Mouse (Mus musculus): ENCODE measurements around the gene Wnt2. TPM values are rescaled to one million over a fixed set of nuclear protein-coding genes. Genes with fewer than 3 reads are reported as not detected.
A peak's percentile ranks its signal among the peaks of the same experiment; 100 is the strongest.

Gene Wnt2
- total RNA-seq (2021) = 1 to 10 TPM in 1 of 2 experiments, under 1 TPM in 1; 0.75 to 1.2 TPM

DNA sequence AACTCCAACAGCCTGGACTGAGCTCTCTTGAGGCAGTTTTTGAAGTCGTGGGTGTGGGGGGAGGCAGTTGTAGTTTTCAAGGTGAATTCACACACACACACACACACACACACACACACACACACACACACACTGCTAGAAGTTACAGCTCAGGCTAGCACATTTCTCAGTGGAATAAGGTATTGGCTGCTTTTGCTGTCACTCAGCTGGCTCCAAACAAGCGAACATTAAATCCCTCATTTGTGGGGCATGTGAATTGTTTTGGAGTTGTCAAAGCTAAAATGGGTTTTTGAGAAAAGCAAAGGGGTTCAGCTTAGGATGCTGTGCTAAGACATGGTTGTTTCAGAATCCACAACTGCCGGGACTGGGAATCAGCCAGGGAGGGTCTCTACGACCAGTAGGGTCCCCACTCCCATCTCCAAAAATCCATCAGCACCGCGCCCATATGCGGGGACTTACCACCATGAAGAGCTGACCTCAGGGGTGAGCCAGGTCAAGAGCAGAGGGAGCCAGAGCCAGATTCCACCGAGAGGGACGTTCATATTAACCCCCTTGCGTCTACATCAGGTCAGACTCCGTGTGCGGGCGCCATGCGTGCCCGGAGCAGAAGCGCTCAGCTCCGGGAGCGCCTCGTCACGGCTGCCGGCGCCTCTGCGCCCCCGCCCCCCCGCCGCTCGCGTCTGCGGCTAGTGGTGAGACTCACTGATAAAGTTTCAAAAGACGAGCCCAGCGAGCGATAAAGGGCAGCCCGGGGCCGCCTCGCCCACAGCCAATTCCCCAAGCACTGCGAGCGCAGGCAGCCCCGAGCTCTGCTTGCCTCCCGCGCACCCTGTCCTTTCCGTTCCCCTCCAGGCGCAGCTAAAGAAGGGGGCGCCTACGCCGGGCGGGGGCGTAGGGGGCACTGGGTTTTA, at the start of gene Wnt2:
Gene Wnt2, minus strand, starts transcription at position 840 of the 911 bp plus-strand sequence.
- DNase-seq (ENCODE audit: low spot score) = no peak
- intact Hi-C loops (cut with DNase I) = no loop called here

DNA sequence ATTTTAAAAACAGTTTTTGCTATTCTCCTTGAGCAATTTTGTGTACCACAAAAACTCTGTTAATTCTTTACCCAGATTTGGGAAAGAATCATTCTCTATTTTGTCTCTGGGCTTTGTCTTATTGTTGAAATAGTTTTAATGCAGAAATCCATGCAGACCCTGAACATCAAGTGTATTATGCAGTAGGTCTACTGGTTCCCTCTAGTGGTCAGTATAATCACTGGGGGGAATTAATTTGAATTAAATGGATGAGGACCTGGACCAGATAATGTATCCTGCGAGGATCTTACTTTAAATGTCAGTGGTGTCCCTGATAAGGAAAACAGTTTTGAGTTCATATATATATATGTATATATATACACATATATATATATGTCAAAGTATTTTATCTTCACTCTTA, 48.2 kb upstream of the Wnt2 start:
- no peak for DNase-seq (ENCODE audit: low spot score)
- intact Hi-C loops (cut with DNase I) = loop anchor here (5.0 kb wide), 2 partner anchors 151 to 401 kb away; no protein-coding TSS in a partner anchor

DNA sequence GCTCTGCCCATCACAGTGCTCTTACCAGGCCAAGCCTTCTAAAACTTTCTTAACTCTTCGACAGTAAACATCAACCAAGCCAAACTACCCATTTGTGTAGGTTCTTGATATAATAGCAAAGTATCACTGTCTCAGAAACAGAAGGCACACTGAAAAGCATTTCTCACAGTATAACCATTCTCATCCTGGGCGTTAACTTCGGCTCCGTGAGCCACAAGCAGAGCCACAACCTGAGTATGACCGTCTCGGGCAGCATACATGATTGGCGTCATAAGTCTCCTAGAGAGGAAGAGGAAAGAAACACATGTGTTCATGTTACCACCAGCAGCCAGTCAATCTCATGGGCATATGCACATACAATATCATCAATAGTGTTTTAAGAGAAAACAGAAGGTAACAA, 46.6 kb upstream of the Wnt2 start:
- DNase-seq (ENCODE audit: low spot score) = no peak
- intact Hi-C loops (cut with DNase I) = loop anchor here (5.0 kb wide), 2 partner anchors 150 to 400 kb away; no protein-coding TSS in a partner anchor

DNA sequence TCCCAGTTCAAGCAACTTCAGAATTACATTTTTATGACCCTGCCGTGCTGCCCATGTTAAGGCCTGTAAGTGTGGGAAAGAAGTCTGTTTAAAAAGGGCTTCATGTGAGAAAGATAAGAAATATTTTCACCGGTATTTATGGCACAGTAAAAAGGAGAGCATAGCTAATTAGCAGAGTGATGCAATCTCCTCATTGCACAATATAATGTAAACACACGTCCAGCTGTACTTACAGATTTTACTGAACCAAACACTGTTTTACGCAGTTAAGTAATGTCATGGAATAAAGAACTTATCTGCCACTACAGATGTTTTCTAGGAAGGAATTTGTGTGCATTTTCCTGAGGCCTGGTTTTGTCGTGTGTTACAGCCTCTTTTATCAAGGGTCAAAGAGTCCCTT, 46.2 kb upstream of the Wnt2 start:
- intact Hi-C loops (cut with DNase I) = loop anchor here (5.0 kb wide), 2 partner anchors 149 to 399 kb away; no protein-coding TSS in a partner anchor
- no peak for DNase-seq (ENCODE audit: low spot score)

DNA sequence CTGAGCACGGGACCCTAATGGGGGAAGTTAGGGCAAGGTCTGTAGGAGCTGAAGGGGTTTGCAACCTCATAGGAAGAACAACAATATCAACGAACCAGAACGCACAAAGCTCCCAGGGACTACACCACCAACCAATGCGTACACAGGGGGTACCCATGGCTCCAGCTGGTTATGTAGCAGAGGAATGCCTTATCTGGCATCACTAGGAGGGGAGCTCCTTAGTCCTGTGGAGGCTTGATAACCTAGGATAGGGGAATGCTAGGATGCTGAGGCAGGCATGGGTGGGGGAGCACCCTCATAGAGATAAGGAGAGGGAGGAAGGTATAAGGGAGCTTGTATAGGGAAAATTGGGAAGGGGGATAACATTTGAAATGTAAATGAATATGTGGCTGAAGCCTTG, 27.5 kb upstream of the Wnt2 start:
- intact Hi-C loops (cut with DNase I) = no loop called here
- no peak for DNase-seq (ENCODE audit: low spot score)

DNA sequence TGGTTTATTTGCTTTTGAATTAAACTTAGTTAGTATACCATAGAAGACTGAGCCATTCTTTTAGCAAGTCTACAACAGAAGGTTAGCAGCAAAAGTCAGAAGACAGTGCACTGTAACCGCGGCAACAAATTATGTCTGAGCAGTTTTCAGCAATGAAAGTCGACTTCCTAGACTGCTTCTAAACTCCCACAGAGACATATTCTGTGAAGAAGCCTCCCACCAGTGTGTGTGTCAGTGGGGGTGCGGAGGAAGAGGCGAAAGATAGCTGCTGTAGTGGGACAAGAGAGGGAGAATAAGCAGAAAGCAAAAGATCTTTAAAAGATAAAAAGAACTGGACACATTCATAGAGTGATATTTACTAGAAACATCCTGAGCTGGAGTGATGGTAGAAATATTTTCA, 21.3 kb upstream of the Wnt2 start:
- DNase-seq (ENCODE audit: low spot score) = no peak
- intact Hi-C loops (cut with DNase I) = no loop called here

DNA sequence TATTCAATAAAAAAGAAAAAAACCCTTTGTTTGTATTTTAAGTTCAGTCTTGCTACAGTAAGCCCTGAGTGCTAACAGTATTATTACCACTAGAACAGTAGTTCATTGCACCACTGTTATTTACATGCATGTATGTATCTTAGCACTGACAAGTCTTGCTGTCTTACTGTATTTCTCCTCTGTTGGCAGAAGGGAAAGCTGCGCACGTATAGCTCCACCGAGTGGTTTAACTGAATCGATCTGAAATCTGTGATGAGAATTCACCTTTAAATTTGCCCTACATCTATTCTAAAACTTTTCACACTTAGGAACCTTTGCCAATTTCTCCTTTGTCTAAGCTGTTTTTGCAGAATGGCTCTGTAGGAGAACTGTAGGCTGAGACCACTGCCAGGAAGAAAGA, 13.9 kb upstream of the Wnt2 start:
- intact Hi-C loops (cut with DNase I) = no loop called here
- no peak for DNase-seq (ENCODE audit: low spot score)

DNA sequence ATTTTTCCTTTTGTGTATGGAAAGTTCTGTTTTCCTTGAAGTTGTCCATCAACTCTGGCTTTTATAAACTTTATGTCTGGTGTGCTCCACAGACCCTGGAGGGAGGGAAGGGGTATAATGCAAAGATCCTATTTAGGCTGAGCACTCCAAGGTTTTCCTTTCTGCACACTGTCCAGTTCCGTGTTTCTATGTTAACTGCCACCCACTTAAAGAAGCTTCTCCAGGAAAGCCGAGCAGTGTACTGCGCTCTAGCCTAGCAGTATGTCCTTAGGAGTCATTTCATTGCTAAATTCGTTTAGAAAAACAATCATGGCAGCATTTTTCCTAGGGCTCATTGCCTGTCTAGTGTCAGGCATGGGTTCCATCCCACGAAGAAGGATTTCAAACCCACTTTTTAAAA, 12.8 kb upstream of the Wnt2 start:
- intact Hi-C loops (cut with DNase I) = no loop called here

DNA sequence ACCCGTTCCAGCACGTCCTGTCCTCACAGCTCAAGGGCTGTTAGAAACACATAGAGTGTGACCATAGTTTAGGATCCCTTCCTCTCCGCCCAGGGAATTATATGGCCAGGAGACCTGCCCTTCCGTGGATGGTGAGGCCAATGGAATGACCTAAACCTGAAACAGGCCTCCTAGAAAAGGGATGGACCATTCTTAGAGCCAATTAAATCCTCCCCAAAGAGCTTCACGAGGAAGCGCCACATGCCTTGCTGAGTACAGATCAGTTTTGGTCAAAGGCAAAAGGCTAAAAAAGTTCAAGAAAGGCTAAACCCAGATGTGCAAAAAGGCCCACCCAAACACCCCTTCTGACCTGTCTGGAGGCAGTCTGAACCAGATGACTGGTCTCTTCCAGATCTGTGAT, 1.9 kb upstream of the Wnt2 start:
- intact Hi-C loops (cut with DNase I) = no loop called here
- no peak for DNase-seq (ENCODE audit: low spot score)

More for the DNA sequence above, 12.8 kb upstream of the Wnt2 start:
- no peak for DNase-seq (ENCODE audit: low spot score)

DNA sequence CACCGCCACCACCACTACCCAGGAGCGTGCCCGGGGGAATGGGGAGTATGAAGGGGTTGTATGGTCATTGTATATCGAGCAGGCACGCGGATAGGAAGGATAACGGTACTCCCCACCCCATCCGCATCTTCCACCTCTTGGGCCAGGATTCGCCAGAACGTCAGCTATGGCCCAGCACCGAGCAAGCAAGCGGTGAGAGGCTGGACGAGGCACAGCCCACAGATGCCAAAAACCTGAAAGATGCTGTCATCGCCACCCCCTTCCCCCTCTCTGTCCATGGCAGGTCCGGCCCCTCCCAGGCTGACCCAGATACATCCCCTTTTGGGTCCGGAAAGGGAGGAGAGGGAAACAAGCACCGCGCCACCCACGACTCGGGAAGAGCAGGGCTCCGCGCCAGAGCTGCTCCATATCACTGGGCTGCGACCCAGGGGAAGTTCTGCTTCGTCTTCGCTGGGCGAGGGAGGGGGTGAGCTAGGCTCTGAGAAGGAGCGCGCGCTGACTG, 1.2 kb upstream of the Wnt2 start:
- peak; percentile 60 for DNase-seq (ENCODE audit: low spot score)
- intact Hi-C loops (cut with DNase I) = no loop called here

DNA sequence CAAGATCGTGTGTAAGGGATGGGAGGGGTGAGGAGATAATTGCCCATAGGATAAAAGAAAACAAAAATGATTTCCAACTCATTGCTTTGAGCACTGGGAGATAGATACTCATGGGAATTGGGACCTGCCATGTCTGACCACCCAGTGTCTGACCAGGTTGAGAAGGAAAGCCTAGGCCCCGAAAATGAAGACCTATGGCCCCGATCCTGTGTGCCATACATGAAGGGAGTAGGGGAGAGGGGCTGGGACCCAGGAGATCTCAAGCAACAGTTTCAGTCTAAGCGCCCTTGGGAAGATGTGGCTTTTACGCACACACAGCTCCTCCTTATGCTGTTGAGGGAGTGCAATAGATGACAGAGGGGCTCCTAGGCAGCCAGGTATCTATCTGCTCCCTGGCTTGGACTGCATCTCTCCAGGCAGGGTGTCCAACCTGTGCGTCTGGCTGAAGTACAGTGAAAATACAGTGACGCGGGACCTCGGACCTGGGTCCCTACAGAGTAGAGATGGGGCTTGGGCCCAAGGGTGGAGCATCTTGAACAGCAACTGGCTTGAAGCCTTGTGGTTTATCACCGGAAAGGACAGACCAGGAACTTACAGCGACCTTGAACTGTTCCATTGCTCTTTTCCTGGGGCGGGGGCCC, 603 bp upstream of the Wnt2 start:
- intact Hi-C loops (cut with DNase I) = no loop called here
- no peak for DNase-seq (ENCODE audit: low spot score)

DNA sequence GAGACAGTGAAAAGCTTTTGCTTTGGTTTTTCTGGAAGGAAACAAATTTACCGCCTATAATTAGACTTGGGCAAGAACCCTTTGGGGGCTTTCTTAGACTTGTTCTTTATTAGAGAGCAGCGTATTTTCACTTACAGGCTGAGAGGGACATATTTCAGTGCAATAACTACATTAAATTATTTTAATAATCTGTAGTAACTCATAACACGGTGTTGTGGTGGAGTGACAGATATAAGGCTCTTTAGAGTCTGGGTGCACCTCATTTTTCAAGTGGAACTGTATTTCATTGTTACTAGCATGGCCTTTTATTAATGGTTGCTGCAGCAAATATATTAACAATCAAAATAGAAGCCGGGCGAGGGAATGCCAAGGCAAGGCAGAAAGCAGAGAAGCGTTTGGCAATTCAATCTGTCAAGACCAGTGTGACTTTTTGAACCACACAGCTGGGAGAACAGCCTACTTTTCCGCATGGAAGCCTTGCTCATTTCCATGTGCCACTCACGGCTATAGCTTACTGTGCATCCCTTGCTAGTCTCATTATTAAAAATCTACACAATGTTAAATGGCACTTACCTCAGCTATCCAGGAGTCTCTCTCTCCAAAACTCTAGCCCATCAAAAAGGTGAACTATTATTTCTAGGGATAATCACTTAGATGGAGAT, 6.1 kb downstream of the Wnt2 start:
- intact Hi-C loops (cut with DNase I) = no loop called here
- DNase-seq (ENCODE audit: low spot score) = no peak

DNA sequence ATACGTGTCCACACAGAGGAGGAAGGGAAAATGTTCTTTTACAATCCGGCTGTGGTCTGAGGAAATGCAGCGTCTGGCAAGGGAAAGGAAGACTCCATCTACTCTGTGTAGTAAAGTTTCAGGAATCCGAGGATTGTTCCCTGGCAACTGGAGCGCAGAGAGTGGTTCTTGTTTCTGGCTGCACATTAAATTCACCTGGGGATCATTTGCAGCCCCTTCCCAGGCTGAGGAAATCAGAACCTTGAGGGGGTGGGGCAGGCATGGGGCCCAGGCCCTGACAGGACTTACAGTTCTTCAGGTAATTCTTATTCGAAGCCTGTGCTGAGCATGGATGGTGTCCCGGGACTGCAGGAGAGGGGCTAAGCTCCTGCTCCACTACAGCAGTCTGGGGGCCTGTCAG, 17.0 kb downstream of the Wnt2 start:
- DNase-seq (ENCODE audit: low spot score) = no peak
- intact Hi-C loops (cut with DNase I) = no loop called here

DNA sequence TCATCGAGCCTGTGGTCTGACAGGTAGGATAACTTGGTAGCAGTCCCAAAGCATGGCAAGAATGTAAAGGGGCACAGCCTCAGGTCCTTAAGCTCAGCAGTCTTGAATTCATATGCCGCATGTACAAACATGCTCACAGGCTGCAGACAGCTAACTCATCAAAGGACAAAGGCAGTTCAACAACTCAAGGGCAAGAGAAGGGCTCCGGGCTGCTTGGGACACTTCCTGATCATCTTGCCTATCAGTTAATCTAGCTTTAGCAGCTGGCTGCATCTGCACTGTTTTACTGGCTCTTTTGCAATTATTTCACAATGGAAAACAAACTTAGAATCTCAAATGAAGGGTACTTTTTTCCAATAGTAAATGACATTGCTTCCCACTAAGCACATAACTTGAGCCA, 23.0 kb downstream of the Wnt2 start:
- intact Hi-C loops (cut with DNase I) = no loop called here
- DNase-seq (ENCODE audit: low spot score) = no peak

DNA sequence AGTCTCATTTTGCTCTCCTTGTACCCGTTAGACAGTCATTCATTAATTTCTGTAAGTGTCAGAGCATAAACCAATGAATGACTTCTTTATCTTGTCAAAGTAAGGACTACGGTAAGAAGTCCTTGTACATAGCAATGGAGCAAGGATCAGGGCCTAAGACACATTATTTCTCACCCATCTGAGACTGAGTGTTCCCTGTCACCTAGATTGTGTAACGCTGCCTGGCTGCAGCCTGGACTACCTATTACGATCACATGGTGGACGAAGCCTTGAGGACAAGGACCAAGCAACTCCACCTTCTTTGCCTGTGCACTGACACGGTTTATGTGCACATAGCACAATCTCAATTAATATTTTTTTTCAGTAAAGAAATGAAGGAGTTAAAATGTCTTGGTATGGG, 28.3 kb downstream of the Wnt2 start:
- intact Hi-C loops (cut with DNase I) = no loop called here
- no peak for DNase-seq (ENCODE audit: low spot score)

DNA sequence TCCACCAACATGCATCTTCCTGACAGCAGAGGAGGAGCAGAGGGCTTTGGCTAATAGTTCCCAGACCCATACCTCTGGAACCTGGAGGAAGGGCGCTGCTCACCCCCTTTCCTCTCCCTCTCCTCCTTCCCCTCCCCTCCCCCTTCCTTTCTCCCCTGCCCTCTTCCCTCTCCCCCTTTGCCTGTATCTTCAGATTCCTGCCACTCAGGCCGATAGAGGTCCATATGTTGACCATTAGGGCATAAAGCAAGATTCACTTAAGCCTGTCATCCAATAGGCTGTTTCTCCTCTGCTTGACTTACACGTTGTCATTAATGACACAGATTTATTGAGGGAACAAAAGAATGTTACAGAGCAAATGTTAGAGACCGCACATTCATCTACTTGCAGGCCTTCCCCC, 31.9 kb downstream of the Wnt2 start:
- intact Hi-C loops (cut with DNase I) = no loop called here
- no peak for DNase-seq (ENCODE audit: low spot score)

DNA sequence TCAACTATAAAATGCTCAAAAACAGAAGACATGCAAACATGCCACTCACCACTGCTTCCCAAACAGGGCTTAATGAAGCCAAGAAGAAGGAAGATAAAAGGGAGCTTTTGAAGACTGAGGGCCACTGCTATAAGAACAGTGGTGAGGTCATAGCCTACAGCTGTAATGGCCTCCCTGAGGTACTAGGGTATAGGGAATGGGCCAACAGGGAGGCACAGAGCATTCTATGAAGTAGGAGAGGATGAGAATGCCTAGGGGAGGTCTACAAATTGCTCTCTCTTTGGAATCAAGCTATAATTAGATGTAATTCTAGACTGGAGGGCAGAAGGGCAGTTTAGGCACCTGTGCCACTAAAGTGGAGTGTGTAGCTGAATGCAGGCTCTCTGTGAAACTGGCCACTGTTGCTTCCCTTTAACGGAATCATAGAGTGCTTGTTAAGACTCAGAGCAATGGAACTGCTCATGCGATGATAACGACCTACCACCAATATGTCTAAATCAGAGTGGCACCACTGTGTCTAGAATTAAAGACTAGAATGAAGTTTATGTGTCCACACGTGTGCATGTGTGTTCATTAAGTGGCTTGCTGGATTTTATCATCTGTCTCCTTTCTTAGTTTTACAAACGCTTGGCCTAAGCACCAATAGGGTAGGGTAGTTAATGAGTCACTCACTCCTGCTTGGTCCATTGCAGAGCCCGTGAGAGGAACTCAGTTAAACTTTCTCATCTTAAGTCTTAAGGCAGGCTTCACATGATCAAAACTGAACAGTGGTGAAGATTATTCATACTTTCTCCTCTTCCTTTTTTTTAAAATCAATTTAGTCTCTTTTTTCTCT, 35.2 kb downstream of the Wnt2 start:
- no peak for DNase-seq (ENCODE audit: low spot score)
- intact Hi-C loops (cut with DNase I) = no loop called here

DNA sequence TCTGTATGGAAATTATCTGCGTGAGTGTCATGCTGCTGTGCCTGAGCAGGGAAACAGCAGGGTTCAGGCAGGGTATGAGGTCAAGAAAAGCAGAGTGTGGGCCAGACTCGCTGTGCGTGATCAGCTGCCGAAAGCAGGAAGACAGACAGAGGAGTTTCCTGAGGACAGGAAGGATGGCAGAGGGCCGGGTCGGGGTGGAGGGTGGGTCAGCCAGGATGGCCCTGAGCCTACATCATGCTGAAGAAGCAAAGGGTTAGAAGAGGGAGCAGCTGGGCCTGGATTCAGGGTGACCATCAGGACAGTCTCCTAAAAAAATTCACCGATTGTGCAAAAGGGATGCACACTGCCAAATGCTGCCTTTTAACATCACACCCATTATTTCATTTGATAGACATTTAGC, 38.8 kb downstream of the Wnt2 start:
- DNase-seq (ENCODE audit: low spot score) = no peak
- intact Hi-C loops (cut with DNase I) = no loop called here

DNA sequence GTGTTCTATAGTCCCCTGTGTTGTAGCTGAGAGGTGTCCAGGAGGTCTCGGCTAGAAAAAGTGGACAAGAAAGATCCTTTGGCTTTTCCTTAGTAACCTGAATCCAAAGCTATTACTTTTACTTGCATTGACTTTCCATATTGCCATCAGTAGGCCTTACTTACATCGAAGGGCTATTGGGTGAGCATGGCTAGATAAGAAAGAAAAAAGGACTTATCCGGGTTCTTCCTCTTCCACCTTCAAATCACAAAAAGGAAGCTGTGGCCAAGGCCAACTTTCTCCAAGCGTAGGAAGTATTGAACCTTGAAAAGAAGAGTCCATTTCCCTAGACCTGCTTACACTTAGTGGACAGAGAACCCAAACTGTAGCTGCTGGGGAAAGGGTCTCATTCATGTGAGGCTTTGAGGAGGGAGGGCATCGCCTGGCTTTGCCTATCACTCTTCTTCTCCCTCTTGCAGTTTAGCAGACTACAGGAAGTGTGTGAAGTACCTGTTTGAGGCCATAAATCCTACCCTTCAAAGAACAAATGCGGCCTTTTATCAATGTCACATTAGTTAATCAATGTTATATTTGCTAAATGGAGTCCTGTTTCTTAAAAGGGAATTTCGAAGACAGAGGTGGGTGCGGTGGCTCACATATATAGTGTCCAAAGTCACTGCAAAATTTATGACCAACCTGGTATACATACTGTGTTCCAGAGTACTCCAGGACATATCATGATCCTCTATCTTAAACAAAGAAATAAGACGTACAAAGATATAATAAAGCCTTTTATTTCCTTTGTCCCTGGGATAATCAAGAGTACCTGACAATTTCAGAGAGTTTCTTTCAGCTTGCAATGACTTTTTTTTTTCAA, 40.0 kb downstream of the Wnt2 start:
- intact Hi-C loops (cut with DNase I) = no loop called here
- no peak for DNase-seq (ENCODE audit: low spot score)
